Mouse (Mus musculus): Measurements from ENCODE around the gene Sapcd2.

- TF ChIP-seq CTCF (IDR thresholded peaks at IDR 0.05; ENCODE audit: control insufficient read depth, insufficient read depth, insufficient read length) = no peak
- TF ChIP-seq MAX (IDR thresholded peaks at IDR 0.05) = no peak
- TF ChIP-seq USF1 (IDR thresholded peaks at IDR 0.05; ENCODE audit: low read depth) = no peak
Observed at GRCm38 (mm10) chr2:25403994-25404393, 31.9 kb downstream of the Sapcd2 start.

Measured in C2C12 (cell line).